Mouse (Mus musculus) liver, embryonic 12.5 days (tissue): Measurements from ENCODE around the gene Trmt10c. TPM values are rescaled to one million over a fixed set of nuclear protein-coding genes. Genes with fewer than 3 reads are reported as not detected.
"Not testable (repeated sequence)": the region's sequence is repeated elsewhere in the genome, so short reads cannot be mapped to it uniquely, and the experiment has no call there.

Experiments used
- ATAC-seq: fragments of 200-750 bp; cut with Nextera tagmentation; 2 replicates; pipeline ENCODE4 v1.8.0; 2017; ENCODE audit warnings: moderate number of reproducible peaks, mild to moderate bottlenecking, moderate library complexity
- H3K27ac ChIP-seq: fragments of 300-500 bp; sonication (generic); 2 replicates; pipeline ENCODE4 v1.5.1; 2016; ENCODE audit warnings: mild to moderate bottlenecking
- H3K27me3 ChIP-seq: fragments of 300-500 bp; sonication (generic); replicated peaks from 2 replicates; pipeline ENCODE4 v1.6.1; 2016; ENCODE audit warnings: mild to moderate bottlenecking, moderate library complexity
- H3K36me3 ChIP-seq: fragments of 300-500 bp; sonication (generic); 2 replicates; pipeline ENCODE4 v1.6.1; 2016; ENCODE audit warnings: mild to moderate bottlenecking, moderate library complexity
- H3K4me1 ChIP-seq: fragments of 300-500 bp; sonication (generic); 2 replicates; pipeline ENCODE4 v1.6.1; 2016
- H3K4me2 ChIP-seq: fragments of 300-500 bp; sonication (generic); 2 replicates; pipeline ENCODE4 v1.6.1; 2016; ENCODE audit warnings: mild to moderate bottlenecking, moderate library complexity
- H3K4me3 ChIP-seq: fragments of 300-500 bp; sonication (generic); 2 replicates; pipeline ENCODE4 v1.5.1; 2016; ENCODE audit warnings: mild to moderate bottlenecking, moderate library complexity
- H3K9ac ChIP-seq: fragments of 300-500 bp; sonication (generic); 2 replicates; pipeline ENCODE4 v1.6.1; 2016; ENCODE audit warnings: mild to moderate bottlenecking, moderate library complexity
- H3K9me3 ChIP-seq: fragments of 300-500 bp; sonication (generic); replicated peaks from 2 replicates; pipeline ENCODE4 v1.6.1; 2016; ENCODE audit warnings: mild to moderate bottlenecking, moderate library complexity
- WGBS: fragments of 180-500 bp; shearing (Covaris S2); methylation state at CpG from one replicate; pipeline ENCODE4 v1.1.7; 2016; ENCODE audit not compliant: insufficient replicate concordance; 5-methylcytosine and 5-hydroxymethylcytosine counted together
- polyA plus RNA-seq: library from polyadenylated mRNA; unstranded; fragments of >200 nt; fragmentation: Nextera tagmentation; extraction: Ambion mirVana; gene quantifications from 2 replicates; pipeline ENCODE4 v1.2.1, GENCODE M21; 2016

Trmt10c gene
- polyA plus RNA-seq = 23.1 and 24.1 TPM in 2 replicates

DNA sequence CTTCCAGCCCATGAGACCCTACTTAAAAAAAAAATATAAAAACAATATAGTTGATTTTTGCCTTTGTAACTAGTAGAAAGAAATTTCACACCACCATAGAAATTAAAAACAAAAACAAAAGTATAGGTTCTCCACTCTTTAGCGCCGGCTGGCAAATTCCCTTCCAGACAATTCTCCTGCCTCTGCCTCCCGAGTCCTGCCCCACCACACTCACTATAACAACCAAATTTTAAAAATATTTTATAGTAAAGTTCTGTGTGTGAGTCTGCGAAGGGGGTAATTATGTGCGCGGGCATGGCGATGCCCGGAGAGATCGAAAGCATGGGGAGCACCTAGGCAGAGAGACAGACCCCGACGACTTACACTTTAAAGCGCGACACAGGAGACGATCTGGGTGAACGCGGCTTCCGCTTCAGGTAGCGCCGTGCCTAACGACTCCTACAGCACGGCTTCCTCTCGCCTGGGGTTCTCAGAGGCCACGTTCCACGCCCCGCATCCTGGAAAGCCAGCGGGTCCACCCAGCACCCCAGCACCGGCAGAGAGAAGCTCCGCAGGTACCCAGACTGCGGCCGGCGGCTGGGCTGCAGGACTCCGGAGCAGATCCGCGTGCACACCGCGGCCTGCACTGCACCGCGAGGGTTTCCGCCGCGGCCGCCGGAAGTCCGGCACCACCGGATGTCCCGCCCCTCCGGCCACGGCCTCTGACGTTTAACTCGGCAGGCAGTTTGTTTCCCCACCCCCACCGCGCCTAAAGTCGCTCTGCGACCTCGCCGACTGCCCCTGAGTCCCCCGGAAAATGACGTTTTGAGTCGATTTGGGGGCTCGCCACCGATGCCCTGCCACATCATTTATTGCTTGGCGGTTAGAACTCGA lies at the start of gene Trmt10c:
Gene Trmt10c (minus strand): TSS at position 682 of the 873 bp plus-strand sequence.
- WGBS = under 1% methylated on average over 63 of the region's 63 CpGs
- Histone ChIP-seq H3K27me3 (no peaks in the 10 kb centered on the region), H3K9ac (peak within 1 kb of the TSS; percentile 85), H3K27ac (peak within 1 kb of the TSS; percentile 87), H3K9me3 (no peaks in the 10 kb centered on the region), H3K36me3 (peaks cover 34% of the 10 kb centered on the region), H3K4me3 (peak within 1 kb of the TSS; percentile 89), H3K4me1 (peaks cover 25% of the 10 kb centered on the region), H3K4me2 (peak within 1 kb of the TSS; percentile 82)
- ATAC-seq = peak; percentile 99

DNA sequence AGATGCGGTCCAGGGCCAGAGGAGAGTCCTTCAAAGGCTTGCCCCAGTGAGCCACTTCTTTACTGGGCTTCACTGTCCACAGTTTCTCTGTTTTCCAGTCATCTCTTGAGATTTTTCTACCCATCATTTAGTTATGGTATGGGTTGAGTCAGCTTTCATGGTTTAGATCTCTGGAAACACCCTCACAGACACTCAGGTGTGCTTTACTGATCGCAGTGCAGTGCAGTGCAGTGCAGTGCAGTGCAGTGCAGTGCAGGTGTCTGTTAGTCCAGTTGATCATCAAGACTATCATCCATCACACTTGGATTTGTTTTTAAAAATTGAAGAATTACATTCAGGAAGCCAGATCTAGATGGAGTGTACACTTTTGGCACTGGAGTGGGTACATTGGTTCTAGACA lies 48.7 kb upstream of the Trmt10c start:
- no peaks in the 10 kb centered on the region for H3K27me3 ChIP-seq
- H3K9me3 ChIP-seq = no peaks in the 10 kb centered on the region
- no peaks in the 10 kb centered on the region; the same call in 1 of the 2 replicates for H3K4me1 ChIP-seq
- 92% methylated on average over 2 of the region's 2 CpGs for WGBS
- H3K36me3 ChIP-seq = peaks cover 48% of the 10 kb centered on the region
- H3K4me3 ChIP-seq = no peak overlapping the region
- H3K4me2 ChIP-seq = no peak overlapping the region
- H3K9ac ChIP-seq = no peak overlapping the region
- no peak overlapping the region for H3K27ac ChIP-seq
- peak; percentile 57; the same call in 1 of the 2 replicates for ATAC-seq

DNA sequence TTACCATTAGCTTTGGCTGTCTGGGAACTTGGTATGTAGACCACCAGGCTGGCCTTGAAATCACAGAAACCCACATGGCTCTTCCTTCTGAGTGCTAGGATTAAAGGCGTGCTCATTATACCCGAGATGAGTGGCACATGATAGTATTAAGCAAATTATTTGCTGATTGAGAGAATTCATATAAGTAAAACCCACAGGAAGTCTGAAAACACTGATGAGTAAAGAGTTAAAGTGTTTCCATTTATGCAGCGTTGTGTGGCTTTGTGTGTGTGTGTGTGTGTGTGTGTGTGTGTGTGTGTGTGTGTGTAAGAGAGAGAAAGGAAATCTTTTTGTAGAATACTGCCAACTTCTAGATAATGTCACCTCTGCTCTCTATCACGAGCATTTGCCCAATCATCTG lies 44.1 kb upstream of the Trmt10c start:
- Histone ChIP-seq H3K27ac (no peak overlapping the region), H3K4me2 (no peak overlapping the region), H3K27me3 (no peaks in the 10 kb centered on the region), H3K36me3 (peaks cover 34% of the 10 kb centered on the region), H3K4me3 (no peak overlapping the region), H3K4me1 (peaks cover 13% of the 10 kb centered on the region), H3K9ac (no peak overlapping the region), H3K9me3 (no peaks in the 10 kb centered on the region)
- WGBS = 80% methylated on average over 4 of the region's 4 CpGs
- no peak for ATAC-seq

DNA sequence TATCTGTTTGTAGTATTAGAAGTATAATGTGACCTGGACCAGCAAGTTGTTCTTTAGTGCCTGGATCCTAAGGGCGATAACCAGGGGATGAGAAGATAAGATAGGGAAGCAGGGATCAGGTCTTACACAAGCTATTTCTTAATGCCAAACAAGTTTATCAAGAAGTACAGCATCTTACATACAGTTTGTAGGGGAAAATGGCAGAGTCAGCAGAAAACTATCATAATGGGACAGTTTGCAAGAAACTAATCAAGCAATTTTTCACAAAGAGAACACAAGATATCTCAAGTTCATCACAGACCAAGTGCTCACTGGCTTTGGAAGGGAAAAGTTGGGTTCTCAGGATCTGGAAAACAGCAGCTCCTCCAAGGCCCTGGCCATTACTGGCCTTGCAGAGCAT lies 41.8 kb upstream of the Trmt10c start:
- ATAC-seq = no peak
- no peaks in the 10 kb centered on the region for H3K27me3 ChIP-seq
- H3K9ac ChIP-seq = no peak overlapping the region
- H3K4me2 ChIP-seq = no peak overlapping the region
- no peak overlapping the region for H3K27ac ChIP-seq
- H3K4me1 ChIP-seq = peaks cover 25% of the 10 kb centered on the region
- 85% methylated on average over 1 of the region's 1 CpGs for WGBS
- no peaks in the 10 kb centered on the region for H3K9me3 ChIP-seq
- no peak overlapping the region for H3K4me3 ChIP-seq
- H3K36me3 ChIP-seq = peaks cover 20% of the 10 kb centered on the region

DNA sequence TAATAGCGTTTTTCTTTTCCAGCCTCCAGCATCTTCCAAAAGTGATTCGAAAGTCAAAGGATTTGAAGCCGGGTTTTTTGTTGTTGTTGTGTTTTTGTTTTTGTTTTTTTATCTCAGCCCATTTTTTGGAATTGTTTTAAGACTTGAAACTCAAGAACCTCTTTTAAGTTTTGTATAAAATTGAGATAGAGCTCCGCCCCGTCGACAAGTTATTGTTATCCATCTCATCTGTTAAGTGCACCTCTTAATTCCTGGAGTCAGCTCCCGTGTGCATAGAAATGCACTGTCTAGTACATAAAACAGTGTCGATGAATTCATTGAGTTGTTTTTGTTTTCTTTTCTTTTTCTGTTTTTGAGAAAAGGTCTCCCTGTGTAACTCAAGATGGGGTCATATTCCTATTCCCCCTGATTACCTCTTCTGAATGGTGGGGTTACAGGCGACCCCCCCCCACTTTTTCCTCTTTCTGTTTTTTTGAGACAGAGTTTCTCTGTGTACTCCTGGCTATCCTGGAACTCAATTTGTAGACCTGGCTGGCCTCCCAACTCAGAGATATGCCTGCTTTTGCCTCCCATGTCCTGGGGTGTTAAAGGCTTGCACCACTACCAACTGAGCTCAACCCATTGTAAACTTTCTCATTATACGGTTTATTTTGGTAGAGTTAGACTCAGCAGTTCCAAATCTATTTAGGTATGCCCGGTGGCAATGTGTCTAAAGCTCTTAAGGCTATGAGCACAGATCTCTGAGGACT lies 38.7 kb upstream of the Trmt10c start:
- Histone ChIP-seq H3K27ac (peak overlapping the region; percentile 97), H3K4me1 (peaks cover 55% of the 10 kb centered on the region), H3K9me3 (no peaks in the 10 kb centered on the region), H3K27me3 (no peaks in the 10 kb centered on the region), H3K36me3 (peaks cover 8% of the 10 kb centered on the region), H3K4me3 (peak overlapping the region; percentile 88), H3K4me2 (peak overlapping the region; percentile 72), H3K9ac (peak overlapping the region; percentile 91)
- ATAC-seq = no peak
- 13% methylated on average over 11 of the region's 11 CpGs for WGBS

- Histone ChIP-seq H3K4me2 (peak overlapping the region; percentile 72), H3K27ac (peak overlapping the region; percentile 97), H3K4me1 (peaks cover 64% of the 10 kb centered on the region), H3K9ac (peak overlapping the region; percentile 91), H3K9me3 (no peaks in the 10 kb centered on the region), H3K36me3 (peaks cover 8% of the 10 kb centered on the region), H3K4me3 (peak overlapping the region; percentile 88), H3K27me3 (no peaks in the 10 kb centered on the region)
- ATAC-seq = peak; percentile 52
- WGBS = under 1% methylated on average over 47 of the region's 66 CpGs
Observed at GRCm38 (mm10) chr16:56075222-56076111, 37.8 kb upstream of the Trmt10c start.

GRCm38 (mm10) chr16:56074565-56074964 lies 36.9 kb upstream of the Trmt10c start:
- H3K9me3 ChIP-seq = no peaks in the 10 kb centered on the region
- H3K4me1 ChIP-seq = peaks cover 69% of the 10 kb centered on the region
- WGBS = 42% methylated on average over 5 of the region's 5 CpGs
- no peak for ATAC-seq
- no peaks in the 10 kb centered on the region for H3K27me3 ChIP-seq
- peak overlapping the region; percentile 97 for H3K27ac ChIP-seq
- peak overlapping the region; percentile 88; the same call in 1 of the 2 replicates for H3K4me3 ChIP-seq
- peak overlapping the region; percentile 91 for H3K9ac ChIP-seq
- peak overlapping the region; percentile 72 for H3K4me2 ChIP-seq
- peaks cover 8% of the 10 kb centered on the region for H3K36me3 ChIP-seq

GRCm38 (mm10) chr16:56074122-56074521 lies 36.5 kb upstream of the Trmt10c start:
- Histone ChIP-seq H3K4me3 (no peak overlapping the region), H3K9ac (peak overlapping the region; percentile 91), H3K9me3 (no peaks in the 10 kb centered on the region), H3K4me1 (peaks cover 70% of the 10 kb centered on the region), H3K4me2 (peak overlapping the region; percentile 72), H3K36me3 (peaks cover 8% of the 10 kb centered on the region), H3K27me3 (no peaks in the 10 kb centered on the region), H3K27ac (peak overlapping the region; percentile 97)
- 33% methylated on average over 1 of the region's 1 CpGs for WGBS
- peak; percentile 51 for ATAC-seq

- not testable (repeated sequence) for H3K9me3 ChIP-seq, H3K27me3 ChIP-seq, H3K4me3 ChIP-seq, ATAC-seq, H3K36me3 ChIP-seq
- H3K4me1 ChIP-seq = peaks cover 77% of the 10 kb centered on the region
- H3K27ac ChIP-seq = peak overlapping the region; percentile 97
- peak overlapping the region; percentile 69; the same call in 1 of the 2 replicates for H3K4me2 ChIP-seq
- WGBS = 87% methylated on average over 6 of the region's 6 CpGs
- peak overlapping the region; percentile 72; the same call in 1 of the 2 replicates for H3K9ac ChIP-seq
Observed at GRCm38 (mm10) chr16:56073150-56073549, 35.5 kb upstream of the Trmt10c start.

DNA sequence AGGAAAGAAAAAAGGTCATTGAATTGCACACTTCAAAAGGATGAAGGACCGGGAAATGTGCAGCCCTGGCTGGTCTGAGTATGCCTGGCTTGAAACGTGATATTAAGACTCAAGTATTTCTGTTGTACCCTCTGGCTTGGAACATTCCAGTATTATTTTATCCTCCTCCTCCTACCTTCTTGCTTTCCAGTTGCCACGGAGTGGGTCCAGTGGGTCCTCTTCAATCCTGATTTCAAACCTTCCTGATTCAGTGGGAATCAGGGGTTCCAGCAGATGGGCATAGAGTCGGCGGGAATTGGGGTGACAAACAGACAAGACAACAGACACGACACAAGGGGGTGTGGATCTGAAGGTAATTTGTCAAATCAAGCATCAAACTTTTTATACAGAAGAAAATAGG lies 34.9 kb upstream of the Trmt10c start:
- peak overlapping the region; percentile 69 for H3K4me2 ChIP-seq
- H3K4me3 ChIP-seq = no peak overlapping the region
- no peaks in the 10 kb centered on the region for H3K36me3 ChIP-seq
- 73% methylated on average over 6 of the region's 6 CpGs for WGBS
- H3K9me3 ChIP-seq = no peaks in the 10 kb centered on the region
- peak overlapping the region; percentile 72; the same call in 1 of the 2 replicates for H3K9ac ChIP-seq
- H3K27ac ChIP-seq = peak overlapping the region; percentile 97
- peaks cover 83% of the 10 kb centered on the region for H3K4me1 ChIP-seq
- H3K27me3 ChIP-seq = no peaks in the 10 kb centered on the region
- ATAC-seq = no peak
